Mouse (Mus musculus) inflammation-experienced regulatory T-cells, adult 6 months (primary cell): ENCODE measurements around the gene Nova2. TPM values are rescaled to one million over a fixed set of nuclear protein-coding genes. Genes with fewer than 3 reads are reported as not detected.

ENCODE experiments used
- ATAC-seq: one replicate; pipeline ENCODE4 v1.8.0; 2017
- polyA plus RNA-seq, 3 experiments: library from polyadenylated mRNA; unstranded; fragments of 100-300 nt; shearing (Covaris generic); gene quantifications; one replicate each; pipeline ENCODE4 v1.2.1; 2017

Nova2 gene
- under 1 TPM in 1 of 3 experiments, not detected in 2; 0.05 TPM for polyA plus RNA-seq

DNA sequence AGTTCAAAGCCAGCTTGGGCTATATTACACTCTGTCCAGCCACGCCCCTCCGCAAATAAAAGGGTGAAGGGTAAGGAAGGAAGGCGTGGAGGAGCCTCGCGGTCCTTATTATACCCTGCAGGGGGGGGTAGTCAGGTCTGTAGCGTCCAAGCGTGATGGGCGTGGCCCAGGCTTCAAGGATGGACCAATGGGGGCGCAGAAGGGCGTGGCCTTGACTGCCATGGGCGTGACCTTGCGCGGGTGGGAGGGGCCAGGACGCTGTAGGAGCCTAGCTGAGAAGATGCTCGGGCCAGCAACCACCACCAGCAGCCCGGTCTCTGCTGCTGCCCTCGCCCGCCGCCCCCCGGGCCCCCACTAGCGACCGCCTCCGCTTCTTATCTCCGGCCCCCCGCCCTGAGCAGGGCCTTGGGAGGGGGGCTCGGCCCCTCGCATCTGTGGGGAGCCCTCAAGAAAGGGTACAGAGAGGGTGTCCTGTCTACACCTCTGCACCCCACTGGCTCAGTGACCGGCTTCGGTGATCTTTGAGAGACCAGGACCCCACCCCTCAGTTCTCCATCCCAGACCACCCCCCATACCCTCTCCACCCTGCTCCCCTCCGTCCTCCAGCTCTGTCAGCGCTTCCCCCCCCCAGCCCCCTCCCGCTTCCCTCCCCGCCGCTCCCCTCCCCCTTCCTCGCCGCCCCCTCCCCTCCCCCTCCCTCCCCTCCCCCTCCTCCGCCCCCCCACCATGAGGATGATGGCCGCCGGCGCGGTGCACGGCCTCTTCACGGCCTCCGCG, at the start of gene Nova2:
Gene Nova2, plus strand, starts transcription at position 727 of the 777 bp plus-strand sequence.
- ATAC-seq = peak; percentile 26

DNA sequence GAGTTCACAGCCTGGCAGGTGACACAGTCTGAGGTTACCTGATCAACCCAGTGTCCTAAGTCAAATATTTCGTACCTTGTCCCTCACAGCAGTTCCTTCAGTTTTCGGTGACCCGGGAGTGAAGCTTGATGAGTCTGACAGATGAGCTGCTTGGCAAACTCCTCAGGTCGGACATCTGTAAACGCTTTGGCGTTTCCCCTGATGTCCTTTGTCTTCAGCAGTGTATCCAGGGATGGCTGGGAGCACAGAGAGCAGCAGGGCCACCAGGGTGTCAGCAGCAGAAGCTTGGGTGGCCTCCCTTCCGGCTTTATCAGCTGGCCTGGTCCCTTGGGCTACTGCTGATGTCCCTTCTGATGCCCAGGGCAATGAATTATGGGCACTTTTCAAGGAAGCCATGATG, 47.0 kb upstream of the Nova2 start:
- no peak for ATAC-seq

DNA sequence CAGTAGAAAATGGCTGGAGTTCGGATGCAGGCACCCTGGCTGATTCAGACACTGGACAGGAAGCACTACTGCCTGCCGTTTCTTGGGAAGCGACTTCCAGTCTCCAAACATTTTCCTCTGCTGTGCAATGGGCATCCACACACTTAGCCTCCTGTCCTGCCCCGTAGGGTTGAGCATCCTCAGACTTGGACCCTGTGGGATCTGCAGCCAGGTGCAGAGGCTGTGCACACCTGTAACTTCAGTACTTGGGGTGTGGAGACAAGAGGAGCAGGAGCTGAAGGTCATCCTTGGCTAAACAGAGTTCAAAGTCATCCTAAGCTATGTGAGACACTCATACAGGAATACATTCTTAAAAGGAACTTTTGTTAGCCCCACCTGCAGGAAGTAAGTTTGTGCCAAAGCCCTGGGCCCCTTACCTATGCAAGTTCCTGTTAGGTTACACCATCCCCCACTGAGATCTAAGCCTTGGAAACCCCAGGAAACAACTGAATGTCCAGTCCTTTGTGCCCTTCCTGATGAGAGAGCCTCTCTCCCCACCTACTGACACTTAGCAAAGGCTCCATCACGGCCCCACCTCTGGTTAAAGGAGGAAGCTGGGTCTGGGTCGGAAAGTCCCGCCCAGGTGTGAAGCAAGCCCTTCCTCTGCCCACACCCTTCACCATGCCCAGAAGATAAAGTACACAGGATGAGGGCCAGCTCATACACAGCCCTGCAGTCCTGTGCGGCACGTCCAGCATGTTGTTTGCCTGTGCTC, 41.5 kb upstream of the Nova2 start:
- ATAC-seq = peak; percentile 88

DNA sequence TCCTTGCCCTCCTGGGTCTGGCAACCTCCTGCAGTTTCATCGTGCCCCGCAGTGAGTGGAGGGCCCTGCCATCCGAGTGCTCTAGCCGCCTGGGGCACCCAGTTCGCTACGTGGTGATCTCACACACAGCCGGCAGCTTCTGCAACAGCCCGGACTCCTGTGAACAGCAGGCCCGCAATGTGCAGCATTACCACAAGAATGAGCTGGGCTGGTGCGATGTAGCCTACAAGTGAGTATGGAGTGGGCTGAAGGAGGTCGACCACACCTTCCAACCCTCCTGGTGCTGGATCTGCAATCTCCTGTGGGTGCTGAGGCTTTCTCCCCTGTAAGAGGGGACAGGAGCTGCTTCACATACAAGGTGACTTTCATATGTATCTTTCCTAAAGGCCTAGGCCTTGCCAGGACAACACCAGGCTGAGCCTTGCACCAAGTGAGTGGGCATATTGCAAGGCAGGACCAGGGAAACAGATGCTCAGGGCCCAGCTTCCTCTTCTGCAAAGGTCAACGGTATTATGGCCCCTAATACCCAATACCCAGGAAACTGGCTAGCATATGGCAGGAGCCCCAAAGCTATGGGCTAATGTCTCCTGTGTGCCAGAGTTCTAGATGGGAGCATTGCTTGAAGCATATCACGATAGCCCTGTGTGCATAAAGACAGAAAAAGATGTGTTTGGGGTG, 40.8 kb upstream of the Nova2 start:
- ATAC-seq = peak; percentile 45

DNA sequence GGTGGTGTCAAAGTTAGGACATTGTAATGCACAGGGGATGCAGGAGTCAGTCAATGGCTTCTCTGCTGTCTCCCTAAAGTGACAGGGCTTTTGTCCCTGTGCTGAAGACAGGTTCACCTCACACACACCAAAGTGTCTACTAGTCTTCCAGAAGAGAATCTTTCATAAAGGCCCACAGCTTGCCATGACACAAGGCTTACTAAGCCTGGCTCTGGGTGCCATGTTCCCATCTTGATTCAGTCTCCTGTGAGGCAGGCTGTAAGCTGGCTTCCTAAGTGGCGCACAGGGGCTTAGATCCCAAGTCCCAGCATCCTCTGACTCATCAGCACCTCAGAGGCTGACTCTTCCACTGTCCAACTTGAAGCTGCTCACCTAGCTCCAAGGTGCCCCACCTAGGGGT, 38.7 kb upstream of the Nova2 start:
- ATAC-seq = no peak

DNA sequence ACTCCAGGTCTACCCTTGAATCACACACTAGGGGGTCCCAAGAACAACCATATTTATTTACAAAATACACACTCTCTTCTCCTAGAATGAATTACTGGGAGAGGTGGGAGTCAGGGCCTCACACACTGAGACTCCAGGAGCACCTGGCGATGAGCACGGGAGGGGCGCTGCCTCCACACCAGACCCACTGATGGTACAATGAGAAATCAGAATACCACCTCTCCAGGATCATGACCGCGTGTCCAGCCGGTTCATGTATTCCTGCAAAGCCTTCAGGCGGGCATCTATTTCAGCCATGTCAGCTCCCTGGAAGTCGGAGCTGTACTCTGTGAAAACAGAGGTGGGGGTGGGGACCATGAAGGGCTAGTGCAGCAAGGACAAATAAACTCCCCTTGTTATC, 34.8 kb upstream of the Nova2 start:
- ATAC-seq = no peak

DNA sequence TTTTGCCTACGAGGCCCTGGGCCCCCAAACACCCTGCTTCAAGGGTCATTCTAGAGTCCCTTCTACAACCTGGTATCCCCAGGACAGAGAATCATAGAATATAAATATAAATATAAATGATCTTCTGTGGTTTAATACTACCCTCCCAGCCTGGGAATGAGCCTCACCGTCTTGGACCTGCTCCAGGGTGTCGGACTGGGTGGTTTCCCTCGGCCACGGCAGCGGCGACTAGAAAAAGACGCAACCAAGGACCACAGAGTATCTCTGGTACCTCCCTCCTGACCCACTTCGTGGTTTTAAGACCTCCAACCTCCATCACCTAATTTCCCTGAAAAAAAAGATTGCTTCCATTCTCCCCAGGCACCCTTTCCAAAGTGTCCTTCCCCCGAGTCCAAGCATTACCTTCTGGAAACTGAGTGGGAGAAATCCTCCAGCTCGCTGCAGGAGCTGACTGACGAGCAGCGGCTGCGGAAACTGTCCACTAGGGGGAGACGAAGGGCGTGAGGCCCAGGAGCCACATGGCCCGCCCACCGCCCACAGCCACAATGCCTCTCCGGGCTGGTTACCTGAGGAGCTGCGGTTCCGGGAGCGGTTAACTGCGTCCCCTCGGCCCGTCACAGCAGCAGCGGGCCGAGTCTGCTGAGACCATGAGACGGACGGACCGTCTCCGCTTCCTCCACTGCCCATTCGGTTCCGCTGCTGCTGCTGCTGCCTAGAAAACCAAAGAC, 33.7 kb upstream of the Nova2 start:
- peak; percentile 96 for ATAC-seq

DNA sequence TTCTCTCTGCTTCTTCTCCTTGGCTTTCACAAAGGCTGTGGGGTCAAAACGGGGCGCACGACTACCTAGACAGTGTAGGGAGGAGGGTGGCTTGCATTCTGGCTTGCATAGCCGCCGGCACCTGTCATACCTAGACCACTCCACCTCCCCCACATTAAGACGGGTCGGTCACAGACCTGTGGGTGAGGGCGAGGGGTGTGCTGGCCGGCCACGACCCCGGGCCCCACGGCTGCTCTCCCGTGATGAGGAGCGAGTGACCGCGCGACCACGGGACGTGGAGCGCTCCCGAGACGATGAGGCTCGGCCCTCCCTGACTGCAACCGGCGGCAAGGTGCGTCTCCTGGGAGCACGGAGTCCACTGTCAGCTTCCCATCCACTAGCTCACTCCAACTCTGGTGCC, 32.7 kb upstream of the Nova2 start:
- ATAC-seq = no peak

DNA sequence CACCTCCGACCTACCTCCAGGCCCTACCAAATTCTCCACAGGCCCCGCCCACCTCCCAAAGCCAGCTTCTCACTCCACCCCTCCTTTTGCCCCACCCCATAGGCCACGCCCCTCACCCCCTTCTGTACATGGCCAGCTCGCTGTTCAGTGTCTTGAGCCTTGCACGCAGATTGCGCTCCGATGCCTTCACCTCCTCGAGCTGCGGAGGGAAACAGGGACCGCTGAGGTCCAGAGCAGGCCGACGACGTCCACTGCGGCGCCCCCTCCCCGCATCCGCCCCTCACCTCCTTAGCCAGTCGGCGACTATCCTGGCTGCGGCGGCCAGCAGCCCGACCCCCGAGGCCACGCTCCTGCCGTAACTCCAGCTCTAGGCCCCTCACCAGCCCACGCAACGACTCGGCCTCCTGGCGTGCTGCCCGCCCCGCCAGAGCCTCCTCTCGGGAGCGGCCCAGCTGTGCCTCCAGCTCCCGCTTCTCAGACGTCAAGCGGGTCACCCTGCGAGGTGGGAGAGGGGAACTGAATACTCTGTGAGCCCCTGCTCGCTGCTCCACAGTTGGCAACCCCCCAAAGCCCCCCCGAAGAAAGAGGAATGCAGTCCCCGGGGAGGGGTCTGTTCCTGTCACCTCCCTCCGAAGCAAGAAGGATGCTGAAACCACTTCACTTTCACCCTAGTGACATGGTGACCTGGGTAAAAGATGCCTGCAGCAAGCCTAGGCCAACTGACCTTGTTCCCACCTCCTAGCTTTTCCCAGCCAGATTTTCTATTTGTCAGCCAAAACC, 31.8 kb upstream of the Nova2 start:
- no peak for ATAC-seq

DNA sequence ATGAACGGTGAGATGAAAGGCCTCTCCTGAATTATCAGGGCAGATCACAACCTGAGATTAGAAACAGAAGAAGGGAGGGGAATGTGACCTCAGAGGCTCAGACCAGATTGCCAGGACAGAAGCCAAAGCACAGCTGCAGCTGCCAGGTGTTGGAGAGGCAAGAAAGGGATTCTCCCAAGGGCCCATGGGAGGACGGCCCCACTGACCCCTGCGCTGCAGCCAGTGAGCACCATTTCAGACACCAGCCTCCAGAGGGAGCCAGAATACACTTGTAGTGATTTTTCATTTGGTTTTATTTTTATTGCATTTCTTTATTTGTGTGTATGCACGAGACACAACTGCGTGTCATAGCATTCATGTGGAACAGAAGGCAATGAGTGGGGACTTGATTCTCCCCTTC, 29.2 kb upstream of the Nova2 start:
- ATAC-seq = no peak

DNA sequence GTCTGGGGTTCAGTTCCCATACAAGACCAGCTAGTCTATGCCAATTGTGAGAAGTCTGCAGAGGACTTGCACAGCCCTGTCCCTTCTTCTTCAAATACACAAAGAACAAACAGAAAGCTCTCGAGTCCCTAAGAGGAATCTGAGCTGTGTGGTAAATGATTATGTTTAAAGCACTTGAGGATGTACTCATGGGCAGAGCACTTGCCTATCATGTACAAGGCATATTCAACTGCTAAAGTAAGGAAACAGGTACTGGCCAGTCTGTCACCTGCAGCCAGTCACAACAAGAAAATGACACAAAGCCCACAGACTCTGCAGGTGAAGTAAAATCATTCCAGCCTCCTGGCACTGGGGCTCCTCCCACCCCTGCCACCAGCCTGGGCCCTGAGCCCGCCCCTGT, 25.2 kb upstream of the Nova2 start:
- no peak for ATAC-seq

DNA sequence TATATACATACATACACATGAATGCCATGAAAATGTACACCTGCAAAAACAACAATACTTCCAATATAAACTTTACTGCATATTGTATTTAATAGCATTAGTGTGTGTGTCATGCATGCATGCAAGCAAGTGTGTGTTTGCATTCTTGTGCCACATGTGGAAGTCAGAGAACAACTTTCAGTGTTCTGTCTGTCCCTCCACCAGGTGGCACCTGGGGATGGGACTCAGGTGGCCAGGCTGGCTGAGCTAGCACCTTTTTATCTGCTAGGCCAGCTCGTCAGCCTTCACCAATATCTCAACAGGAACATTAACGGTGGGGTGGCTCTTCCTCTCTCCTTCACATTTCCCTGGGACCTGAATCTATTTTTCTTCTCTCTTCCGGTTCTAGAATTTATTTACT, 23.2 kb upstream of the Nova2 start:
- no peak for ATAC-seq

DNA sequence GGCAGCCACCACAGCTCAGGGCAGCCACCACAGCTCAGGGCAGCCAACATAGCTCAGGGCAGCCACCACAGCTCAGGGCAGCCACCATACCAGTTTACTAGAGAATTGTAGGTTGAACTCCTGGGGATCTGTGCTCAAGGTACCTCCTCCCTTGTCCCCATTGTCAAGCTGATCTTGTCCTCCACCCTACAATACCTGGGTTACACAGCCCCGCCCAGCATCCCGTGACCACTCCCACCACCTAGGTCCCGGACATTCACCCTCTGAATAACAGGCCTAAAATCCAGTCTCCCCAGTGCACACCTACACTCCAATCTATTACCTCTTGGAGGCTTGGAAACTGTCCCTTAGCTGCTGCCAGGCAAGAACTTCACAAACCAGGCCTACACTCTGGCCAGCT, 20.7 kb upstream of the Nova2 start:
- ATAC-seq = no peak

DNA sequence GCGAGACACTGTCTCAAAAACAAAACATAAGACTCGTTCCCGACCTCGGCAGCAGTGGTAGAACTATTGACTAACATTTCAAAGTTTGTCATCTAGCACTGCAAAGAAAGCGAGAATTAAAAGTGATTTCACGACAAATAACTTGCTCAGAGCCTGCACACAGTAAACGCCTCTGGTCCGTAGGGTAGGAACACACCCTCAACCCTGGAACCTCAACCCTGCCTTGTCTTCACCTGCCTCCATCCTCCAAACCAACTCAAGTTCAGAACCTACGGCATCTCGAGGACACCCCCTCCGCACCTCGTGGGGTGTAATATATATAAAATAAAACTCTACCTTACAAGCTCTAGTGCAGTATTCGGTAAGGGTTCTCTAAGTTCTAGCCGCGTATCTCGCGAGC, 15.9 kb upstream of the Nova2 start:
- no peak for ATAC-seq

DNA sequence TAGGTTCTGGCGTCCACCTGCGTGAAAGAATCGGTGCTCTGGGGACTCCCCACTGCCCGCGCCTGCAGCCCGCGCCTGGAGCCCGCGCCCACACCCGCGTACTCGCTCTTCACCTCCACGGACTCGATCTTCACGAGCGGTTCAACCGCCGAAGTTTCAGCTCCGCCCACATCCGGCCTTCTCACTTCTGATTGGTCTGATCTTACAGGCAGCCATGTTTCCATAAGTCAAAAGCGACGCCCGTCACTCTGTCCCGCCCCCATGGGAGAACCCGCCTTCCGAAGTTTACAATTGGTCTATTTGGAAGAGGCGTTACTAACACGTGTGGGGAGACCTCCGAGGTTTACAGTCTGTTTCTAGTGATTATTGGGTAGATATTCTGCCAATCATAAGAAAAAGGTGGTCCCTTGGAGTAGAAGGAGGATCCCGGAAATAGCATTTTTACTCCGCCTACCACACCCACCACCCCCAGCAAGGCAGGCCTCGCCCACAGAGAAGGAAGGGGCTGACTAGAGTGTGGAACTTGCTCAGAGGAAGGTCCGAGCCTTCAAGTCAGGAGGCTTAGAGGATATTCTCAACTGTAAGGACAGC, 15.4 kb upstream of the Nova2 start, which contains the start of gene Ccdc61:
Gene Ccdc61, minus strand, starts transcription at position 175 of the 591 bp plus-strand sequence.
- peak; percentile 98 for ATAC-seq

DNA sequence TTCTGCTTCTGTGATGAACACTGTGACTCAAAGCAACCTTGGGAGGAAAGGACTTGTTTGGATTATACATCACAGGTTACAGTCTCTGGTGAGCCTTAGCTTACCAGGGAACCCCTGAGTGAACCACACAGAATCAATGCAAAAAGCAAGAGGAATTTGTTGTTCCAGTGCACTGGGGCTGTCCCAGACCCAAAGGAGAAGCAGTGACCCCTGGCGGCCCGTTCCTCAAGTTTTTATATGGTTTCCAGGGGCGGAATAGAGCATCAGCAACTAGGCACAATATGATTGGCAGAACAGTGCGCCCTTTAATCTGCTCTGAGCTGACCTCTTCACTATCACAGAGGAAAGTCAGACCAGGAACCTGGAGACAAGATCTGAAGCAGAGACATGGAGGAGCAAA, 9.4 kb upstream of the Nova2 start:
- ATAC-seq = no peak

DNA sequence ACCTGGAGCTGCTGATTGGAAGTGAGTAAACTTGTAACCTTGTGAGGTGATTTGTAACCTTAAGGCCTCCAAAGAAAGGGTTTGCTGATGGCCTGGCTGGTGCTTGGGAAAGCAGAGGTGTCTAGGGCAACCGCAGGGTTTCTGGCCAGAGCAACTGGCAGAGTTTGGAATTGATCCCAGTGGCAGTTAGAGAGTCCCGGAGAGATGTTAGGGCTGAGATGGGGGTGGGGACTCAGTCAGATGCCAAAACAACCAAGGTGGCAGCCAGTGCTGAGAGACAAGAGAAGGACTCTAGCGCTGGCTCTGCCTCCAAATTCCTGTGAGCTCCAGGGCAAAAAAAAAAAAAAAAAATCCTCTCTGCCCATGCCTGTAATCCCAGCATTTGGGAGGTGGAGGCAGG, 7.8 kb upstream of the Nova2 start:
- ATAC-seq = no peak

DNA sequence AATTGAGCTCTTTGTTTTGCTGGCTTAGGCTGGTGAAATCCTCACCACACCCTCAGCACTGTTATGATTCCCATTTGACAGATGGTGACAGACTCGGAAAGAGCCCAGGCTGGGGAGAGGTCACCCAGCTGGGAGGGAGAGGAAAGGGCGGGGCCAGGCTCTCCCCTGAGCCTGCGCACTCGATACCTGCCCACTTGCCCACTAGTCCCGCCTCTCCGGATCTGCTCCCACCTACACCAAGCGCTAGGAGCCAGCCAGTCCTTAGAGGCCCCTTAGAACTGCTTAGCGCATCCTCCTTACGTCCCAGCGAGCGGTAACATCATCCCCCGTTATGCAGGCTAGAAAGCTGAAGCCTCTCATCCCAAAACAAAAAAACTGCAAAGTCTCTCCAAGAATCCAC, 4.6 kb upstream of the Nova2 start:
- peak; percentile 54 for ATAC-seq

DNA sequence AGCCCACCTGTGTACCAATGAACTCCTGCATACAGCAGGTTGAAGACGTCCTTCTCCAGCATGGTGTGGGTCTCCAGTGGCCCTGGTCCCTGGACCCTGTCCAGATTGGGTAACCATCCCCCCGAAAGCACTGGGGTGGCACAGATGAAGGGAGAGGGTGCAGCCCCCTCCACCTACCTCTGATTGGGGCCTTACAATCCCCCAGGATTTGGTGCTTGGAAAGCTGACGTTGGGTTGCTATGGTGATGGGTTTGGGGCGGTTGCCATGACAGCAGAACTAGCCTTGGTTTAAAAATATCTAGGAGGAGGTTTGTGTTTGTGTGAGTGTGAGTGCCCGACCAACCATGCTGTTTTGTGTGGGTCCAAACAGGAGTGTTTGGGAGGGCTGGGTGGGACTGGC, 2.9 kb upstream of the Nova2 start:
- no peak for ATAC-seq

DNA sequence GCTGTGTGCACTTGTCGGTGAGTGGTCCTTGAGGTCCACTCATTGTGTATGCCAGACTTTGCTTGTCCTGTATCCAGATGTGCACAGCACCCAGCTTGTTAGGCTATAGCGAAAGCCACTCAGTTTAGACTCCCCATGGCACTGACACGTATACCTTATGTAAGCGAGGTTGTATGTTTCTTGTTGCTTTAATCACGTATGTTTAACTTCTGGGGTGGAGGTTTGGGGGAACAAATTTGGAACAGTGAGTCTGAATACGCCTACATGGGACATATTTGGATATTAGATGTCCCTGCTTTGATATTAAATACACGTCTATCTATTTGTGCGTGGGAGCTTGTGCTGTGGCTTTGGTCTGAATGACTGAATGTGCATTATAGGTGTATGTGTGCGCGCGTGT, 2.4 kb upstream of the Nova2 start:
- ATAC-seq = no peak

DNA sequence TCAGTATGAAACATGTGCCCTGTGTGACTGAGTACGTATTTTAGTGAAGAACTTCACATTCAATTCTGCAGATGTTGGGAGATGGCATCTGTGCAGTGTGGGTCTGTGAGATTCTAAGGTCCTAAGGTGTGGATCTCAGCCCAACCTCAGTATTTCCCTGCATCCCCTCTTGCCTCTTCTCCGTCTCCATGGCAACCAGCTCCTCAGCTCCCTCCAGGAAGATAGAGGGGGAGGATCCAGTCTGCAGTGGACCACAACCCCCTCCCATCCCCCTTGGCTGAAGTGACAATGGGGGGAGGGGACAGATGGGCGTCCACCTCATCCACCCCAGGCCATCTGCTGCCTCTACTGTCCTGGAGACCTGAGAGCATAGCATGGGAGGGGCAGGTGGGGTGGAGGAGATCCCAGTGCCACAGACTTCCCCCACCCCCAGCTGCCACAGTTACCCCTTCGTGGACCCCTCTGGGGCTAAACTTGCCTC, 1.9 kb upstream of the Nova2 start:
- no peak for ATAC-seq
